Mouse (Mus musculus) frontal cortex, adult (tissue): Measurements from ENCODE around the gene Arl8a.
"Not testable (repeated sequence)": the region's sequence is repeated elsewhere in the genome, so short reads cannot be mapped to it uniquely, and the experiment has no call there.

Experiments used
- ATAC-seq: cut with Nextera tagmentation; 2 replicates; pipeline ENCODE4 v1.9.2; 2017; ENCODE audit warnings: mild to moderate bottlenecking, moderate library complexity, mixed read lengths; ENCODE audit not compliant: low TSS enrichment

Gene Arl8a

GRCm38 (mm10) chr1:135146077-135146945 is at the start of gene Arl8a:
Gene Arl8a, plus strand, starts transcription at chr1:135146824.
- peak; percentile 77 for ATAC-seq

GRCm38 (mm10) chr1:135097441-135097840 is 49.2 kb upstream of the Arl8a start:
- ATAC-seq: no peak

GRCm38 (mm10) chr1:135098441-135098840 is 48.2 kb upstream of the Arl8a start:
- ATAC-seq: no peak

GRCm38 (mm10) chr1:135100400-135100799 is 46.2 kb upstream of the Arl8a start:
- ATAC-seq: no peak

GRCm38 (mm10) chr1:135105124-135105523 is 41.5 kb upstream of the Arl8a start, which contains the start of gene Lgr6:
Gene Lgr6, minus strand, starts transcription at chr1:135105276.
- ATAC-seq: no peak

- peak; percentile 60 for ATAC-seq
Measured at GRCm38 (mm10) chr1:135105951-135106350, 40.7 kb upstream of the Arl8a start.

- no peak for ATAC-seq
Measured at GRCm38 (mm10) chr1:135108611-135109010, 38.0 kb upstream of the Arl8a start.

- ATAC-seq: peak; percentile 69
Measured at GRCm38 (mm10) chr1:135110075-135110474, 36.5 kb upstream of the Arl8a start.

GRCm38 (mm10) chr1:135111271-135111670 is 35.4 kb upstream of the Arl8a start:
- ATAC-seq: not testable (repeated sequence)

GRCm38 (mm10) chr1:135112661-135113060 is 34.0 kb upstream of the Arl8a start:
- ATAC-seq: peak; percentile 85

- no peak for ATAC-seq
Measured at GRCm38 (mm10) chr1:135124573-135125363, 21.9 kb upstream of the Arl8a start.

GRCm38 (mm10) chr1:135125990-135126389 is 20.6 kb upstream of the Arl8a start:
- ATAC-seq: peak; percentile 18; the same call in 1 of the 2 replicates

- ATAC-seq: peak; percentile 86
Measured at GRCm38 (mm10) chr1:135126443-135127027, 20.1 kb upstream of the Arl8a start.

- 0 out of 2 replicates have a peak, but pooled peaks have one; percentile 14 for ATAC-seq
Measured at GRCm38 (mm10) chr1:135128011-135128441, 18.6 kb upstream of the Arl8a start.

- ATAC-seq: no peak
Measured at GRCm38 (mm10) chr1:135128986-135129385, 17.6 kb upstream of the Arl8a start.

GRCm38 (mm10) chr1:135129543-135130183 is 17.0 kb upstream of the Arl8a start:
- ATAC-seq: no peak

GRCm38 (mm10) chr1:135130376-135131018 is 16.1 kb upstream of the Arl8a start:
- ATAC-seq: no peak

- ATAC-seq: no peak
Measured at GRCm38 (mm10) chr1:135131034-135131433, 15.6 kb upstream of the Arl8a start.

- ATAC-seq: no peak
Measured at GRCm38 (mm10) chr1:135131560-135131959, 15.1 kb upstream of the Arl8a start.

GRCm38 (mm10) chr1:135132473-135132872 is 14.2 kb upstream of the Arl8a start, which contains the start of gene Ptpn7:
Gene Ptpn7, plus strand, starts transcription at chr1:135132700.
- ATAC-seq: 0 out of 2 replicates have a peak, but pooled peaks have one; percentile 14

- no peak for ATAC-seq
Measured at GRCm38 (mm10) chr1:135132893-135133369, 13.7 kb upstream of the Arl8a start.
